Mouse (Mus musculus) liver, adult 2 months (tissue): Measurements from ENCODE around the gene Grik2. TPM values are rescaled to one million over a fixed set of nuclear protein-coding genes. Genes with fewer than 3 reads are reported as not detected.

ENCODE experiments used
- DNase-seq: peaks from one replicate; pipeline ENCODE4 v3.0.0-alpha.2; 2011; ENCODE audit warnings: low read depth, low spot score; ENCODE audit errors: extremely low read depth
- H3K27ac ChIP-seq: fragments of 200-500 bp; replicated peaks from 2 replicates; pipeline ENCODE4 v1.5.1; 2012; ENCODE audit warnings: low read depth, mild to moderate bottlenecking, control low read depth, inconsistent platforms, low read length; ENCODE audit not compliant: insufficient read depth
- H3K27me3 ChIP-seq: fragments of 200-500 bp; 2 replicates; pipeline ENCODE4 v1.6.1; 2012; ENCODE audit warnings: mild to moderate bottlenecking, moderate library complexity, low read length, inconsistent platforms; ENCODE audit not compliant: control insufficient read depth, insufficient read depth
- H3K36me3 ChIP-seq: fragments of 200-500 bp; 2 replicates; pipeline ENCODE4 v1.6.1; 2012; ENCODE audit warnings: low read length, inconsistent platforms; ENCODE audit not compliant: control insufficient read depth, insufficient read depth
- H3K4me1 ChIP-seq: fragments of 200-500 bp; 2 replicates; pipeline ENCODE4 v1.6.1; 2011; ENCODE audit warnings: low read length; ENCODE audit not compliant: control insufficient read depth, insufficient read depth
- H3K4me3 ChIP-seq: fragments of 200-500 bp; 2 replicates; pipeline ENCODE4 v1.5.1; 2011; ENCODE audit warnings: low read depth, mild to moderate bottlenecking, control low read depth, low read length, moderate library complexity; ENCODE audit not compliant: insufficient read depth
- H3K79me2 ChIP-seq: fragments of 200-500 bp; 2 replicates; pipeline ENCODE4 v1.6.1; 2012; ENCODE audit warnings: inconsistent platforms, mild to moderate bottlenecking, low read length, moderate library complexity; ENCODE audit not compliant: control insufficient read depth, insufficient read depth
- H3K9ac ChIP-seq: fragments of 200-500 bp; 2 replicates; pipeline ENCODE4 v1.6.1; 2012; ENCODE audit warnings: low read depth, mild to moderate bottlenecking, control low read depth, inconsistent platforms, low read length
- CTCF ChIP-seq: fragments of 200-500 bp; IDR thresholded peaks from 2 replicates; pipeline ENCODE4 v1.5.1; 2011; ENCODE audit warnings: low read depth, low read length, control low read depth
- POLR2A ChIP-seq: fragments of 200-500 bp; IDR thresholded peaks from 2 replicates; pipeline ENCODE4 v1.6.1; 2011; ENCODE audit warnings: low read length, control low read depth; ENCODE audit not compliant: insufficient read depth; ENCODE audit errors: extremely low read depth
- WGBS: fragments of 180-500 bp; shearing (Covaris S2); methylation state at CpG from one replicate; pipeline ENCODE4 v1.1.7; 2018; 5-methylcytosine and 5-hydroxymethylcytosine counted together
- polyA plus RNA-seq: library from polyadenylated mRNA; depleted of rRNA; stranded (reverse); fragments of >200 nt; gene quantifications from 2 replicates; pipeline ENCODE4 v1.2.3, GENCODE M21; 2012; rRNA removed
- total RNA-seq: library from RNA; depleted of rRNA; stranded (reverse); fragments of >200 nt; gene quantifications from 2 replicates; pipeline ENCODE4 v1.2.3, GENCODE M21; 2014; rRNA removed

Grik2 gene
- total RNA-seq (under 0.01 TPM in 1 of 2 replicates, not detected in the other), polyA plus RNA-seq (not detected in 2 replicates)

DNA sequence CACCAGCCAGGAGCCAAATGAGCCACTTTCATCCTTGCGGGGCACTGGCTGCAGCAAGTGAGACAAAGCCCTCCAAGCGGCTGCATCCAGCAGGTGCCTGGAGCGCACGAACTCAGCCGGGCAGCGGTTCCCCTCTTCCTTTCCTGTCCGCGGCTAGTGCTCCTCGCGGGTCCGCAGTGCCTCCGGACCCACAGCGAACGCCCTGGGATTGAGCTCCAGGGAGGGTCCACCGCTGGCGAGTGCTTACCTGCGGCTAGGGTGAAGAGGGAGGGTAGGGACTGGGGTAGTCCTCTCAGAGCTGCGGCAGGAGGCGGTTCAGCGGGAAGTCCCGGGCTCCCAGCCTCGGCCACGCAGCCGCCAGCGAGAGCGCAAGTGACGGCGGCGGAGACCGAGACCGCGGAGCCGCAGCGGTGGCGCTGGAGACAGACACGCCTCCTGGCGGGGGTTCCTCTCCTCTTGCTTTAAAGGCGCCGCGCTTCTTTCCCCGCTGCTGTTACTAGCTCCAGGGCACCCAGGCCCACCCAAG, at the start of gene Grik2:
TSS of gene Grik2 (minus strand) at position 386 of the 526 bp plus-strand sequence.
- WGBS: under 1% methylated on average over 41 of the region's 41 CpGs
- no peak for DNase-seq
- Histone ChIP-seq H3K79me2 (no peaks in the 10 kb centered on the region), H3K36me3 (no peaks in the 10 kb centered on the region), H3K4me1 (no peaks in the 10 kb centered on the region), H3K27me3 (no peaks in the 10 kb centered on the region; the same call in 1 of the 2 replicates), H3K27ac (no peak within 1 kb of the TSS), H3K9ac (no peak within 1 kb of the TSS), H3K4me3 (no peak within 1 kb of the TSS)
- no peak for TF ChIP-seq POLR2A
- TF ChIP-seq CTCF: no peak

DNA sequence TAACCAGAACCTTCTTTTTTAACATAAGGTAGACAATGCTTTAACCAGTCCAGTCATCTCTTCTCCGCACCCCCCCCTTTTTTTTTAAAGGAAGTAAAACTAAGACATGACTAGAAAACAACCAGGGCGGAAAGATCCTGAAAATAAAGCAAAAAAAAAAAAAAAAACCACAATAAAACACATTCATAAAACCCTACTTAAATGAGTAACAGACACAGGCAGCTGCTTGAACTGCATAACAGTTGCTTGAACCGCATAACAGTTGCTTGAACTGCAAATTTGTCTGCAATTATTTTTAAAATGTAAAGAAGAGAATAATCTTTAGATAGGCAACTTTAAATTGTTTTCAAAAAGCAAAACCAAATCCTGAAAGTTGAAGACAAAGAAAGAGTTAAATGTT, 45.8 kb upstream of the Grik2 start:
- Histone ChIP-seq H3K27me3 (no peaks in the 10 kb centered on the region), H3K79me2 (no peaks in the 10 kb centered on the region), H3K4me1 (no peaks in the 10 kb centered on the region), H3K9ac (no peak overlapping the region), H3K27ac (no peak overlapping the region), H3K4me3 (no peak overlapping the region), H3K36me3 (no peaks in the 10 kb centered on the region)
- TF ChIP-seq CTCF (no peak), POLR2A (no peak)
- no peak for DNase-seq
- 76% methylated on average over 3 of the region's 3 CpGs for WGBS

DNA sequence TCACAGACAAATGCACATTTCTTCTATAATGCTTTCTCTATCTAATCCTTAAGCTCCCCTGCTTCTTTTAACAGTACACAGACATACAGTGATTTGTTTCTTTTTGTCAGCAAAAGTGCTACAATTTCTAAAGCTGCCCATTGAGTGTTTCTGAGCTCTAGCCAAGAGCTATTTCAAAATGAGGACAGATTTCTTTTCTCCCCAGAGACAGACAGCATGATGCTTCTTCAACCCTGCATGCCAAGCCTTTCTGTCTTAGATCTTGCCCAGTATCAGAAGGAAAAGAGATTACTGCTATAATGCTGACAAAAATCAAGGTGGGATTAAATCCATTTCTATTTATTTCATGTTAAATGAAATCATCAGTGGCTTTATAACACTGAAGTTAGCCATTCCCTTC, 18.7 kb upstream of the Grik2 start:
- H3K4me1 ChIP-seq: no peaks in the 10 kb centered on the region
- no peaks in the 10 kb centered on the region for H3K79me2 ChIP-seq

DNA sequence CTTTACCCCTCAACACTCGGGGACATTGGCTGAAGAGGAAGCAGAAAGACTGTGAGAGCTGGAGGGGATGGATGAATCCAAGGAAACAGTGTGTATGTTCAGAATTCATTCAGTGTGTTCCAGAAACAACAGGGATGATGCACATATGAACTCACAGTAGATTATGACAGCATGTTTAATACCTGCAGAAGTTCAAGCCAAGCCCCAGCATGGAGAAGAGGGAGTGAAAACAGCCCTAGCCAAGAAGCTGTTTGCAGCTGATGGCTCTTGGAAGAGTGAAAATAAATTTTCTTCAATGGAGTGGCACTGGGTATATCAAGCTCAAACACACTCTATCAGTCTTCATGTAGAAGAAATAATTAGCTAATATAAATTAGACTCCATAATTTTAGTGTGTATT, 12.4 kb upstream of the Grik2 start:
- Histone ChIP-seq H3K36me3 (no peaks in the 10 kb centered on the region), H3K79me2 (no peaks in the 10 kb centered on the region), H3K27ac (no peak overlapping the region), H3K4me1 (no peaks in the 10 kb centered on the region), H3K9ac (no peak overlapping the region), H3K27me3 (no peaks in the 10 kb centered on the region), H3K4me3 (no peak overlapping the region)
- WGBS: 66% methylated on average over 1 of the region's 1 CpGs
- no peak for TF ChIP-seq CTCF
- no peak for TF ChIP-seq POLR2A
- DNase-seq: no peak

More for the DNA sequence above, 18.7 kb upstream of the Grik2 start:
- Histone ChIP-seq H3K9ac (no peak overlapping the region), H3K36me3 (no peaks in the 10 kb centered on the region), H3K27ac (no peak overlapping the region), H3K4me3 (no peak overlapping the region), H3K27me3 (no peaks in the 10 kb centered on the region)
- TF ChIP-seq POLR2A: no peak
- no peak for TF ChIP-seq CTCF
- no peak for DNase-seq

DNA sequence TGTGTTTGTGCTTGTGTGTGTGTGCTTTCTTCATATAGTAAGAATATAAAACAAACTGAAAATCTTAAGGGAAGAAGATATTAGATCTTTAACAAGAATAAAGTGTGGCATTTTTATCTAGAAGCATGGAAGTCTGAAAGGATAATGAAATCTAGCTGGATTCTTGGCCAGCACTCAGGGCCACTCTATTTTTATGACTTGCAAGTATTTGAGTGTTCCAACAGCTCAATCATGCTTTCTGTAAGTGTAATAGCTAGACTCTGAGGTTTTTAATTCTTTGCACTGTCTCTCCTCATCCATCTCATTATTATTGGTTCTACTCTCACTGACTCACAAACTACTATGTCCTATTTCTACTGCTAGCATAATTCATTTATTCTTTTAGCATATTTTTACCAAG, 5.6 kb upstream of the Grik2 start:
- Histone ChIP-seq H3K4me1 (no peaks in the 10 kb centered on the region), H3K79me2 (no peaks in the 10 kb centered on the region), H3K36me3 (no peaks in the 10 kb centered on the region), H3K4me3 (no peak overlapping the region), H3K9ac (no peak overlapping the region), H3K27ac (no peak overlapping the region), H3K27me3 (no peaks in the 10 kb centered on the region)
- no peak for TF ChIP-seq POLR2A
- TF ChIP-seq CTCF: no peak
- DNase-seq: no peak

DNA sequence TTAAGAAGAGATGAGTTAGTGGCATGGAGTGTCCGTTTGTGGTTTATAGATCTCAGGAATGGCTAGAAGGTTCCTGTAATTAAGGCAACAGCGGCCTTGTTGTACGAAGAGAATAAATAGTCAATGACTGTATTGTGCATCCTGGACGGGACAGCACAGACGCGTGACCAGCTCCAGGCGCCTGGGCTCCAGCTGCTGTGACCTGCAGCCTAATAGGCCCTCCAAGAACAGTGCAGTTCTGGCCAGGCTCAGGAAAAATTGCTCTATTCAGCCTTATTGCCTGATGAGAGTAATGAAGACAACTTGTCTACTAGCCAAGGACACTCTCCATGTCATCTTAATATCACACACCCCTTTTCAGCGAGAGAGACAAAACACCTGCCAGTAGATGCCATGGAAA, 1.8 kb upstream of the Grik2 start:
- TF ChIP-seq POLR2A: no peak
- TF ChIP-seq CTCF: no peak
- no peaks in the 10 kb centered on the region for H3K79me2 ChIP-seq
- H3K4me3 ChIP-seq: no peak overlapping the region
- H3K27me3 ChIP-seq: no peaks in the 10 kb centered on the region; the same call in 1 of the 2 replicates
- 72% methylated on average over 8 of the region's 8 CpGs for WGBS
- no peaks in the 10 kb centered on the region for H3K4me1 ChIP-seq
- H3K36me3 ChIP-seq: no peaks in the 10 kb centered on the region
- H3K27ac ChIP-seq: no peak overlapping the region
- DNase-seq: no peak
- H3K9ac ChIP-seq: no peak overlapping the region
